Mouse (Mus musculus): ENCODE measurements around the gene Cadps2. TPM values are rescaled to one million over a fixed set of nuclear protein-coding genes. Genes with fewer than 3 reads are reported as not detected.

Gene Cadps2
- 1.5 and 3.6 TPM in 2 replicates for polyA plus RNA-seq (2012; rRNA removed; ENCODE audit: low replicate concordance)

DNA sequence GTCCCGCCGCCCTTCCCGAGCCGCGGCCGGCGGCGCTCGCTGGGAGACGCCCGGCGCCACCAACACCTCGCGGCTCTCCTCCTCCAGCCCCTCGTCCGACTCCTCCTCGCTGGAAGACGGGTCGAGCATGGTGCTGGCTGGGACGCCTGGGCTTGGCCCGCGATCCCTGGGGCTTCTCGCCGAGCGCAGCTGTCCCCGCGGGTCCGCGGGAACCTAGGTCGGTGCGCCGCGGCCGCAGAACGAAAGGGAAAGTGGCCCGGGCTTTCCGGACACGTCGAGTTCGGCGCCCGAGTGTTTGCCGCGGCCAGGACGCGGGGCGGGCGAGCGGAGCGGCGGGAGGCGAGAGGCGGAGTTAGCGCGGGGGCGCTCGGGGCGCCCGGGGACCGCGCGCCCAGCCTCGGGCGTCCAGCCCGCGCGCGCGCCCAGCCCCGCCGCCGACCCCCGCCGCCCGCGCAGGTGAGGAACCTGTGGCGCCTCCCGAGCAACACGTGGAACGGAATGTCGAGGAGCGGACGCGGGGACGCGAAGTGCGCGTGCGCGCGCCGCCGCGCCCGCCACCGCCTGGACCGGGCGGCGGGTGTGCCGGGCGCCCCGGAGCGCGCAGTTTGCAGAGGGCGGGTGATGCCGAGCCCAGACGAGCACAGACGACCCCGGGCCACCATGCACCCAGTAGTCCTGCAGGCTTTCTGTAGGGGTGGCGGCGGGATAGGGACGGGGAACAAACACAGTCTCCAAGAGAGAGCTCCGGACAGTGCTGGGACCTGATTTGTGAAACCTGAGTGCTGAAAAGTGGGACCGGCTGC, at the start of gene Cadps2:
Cadps2 (minus strand) TSS at position 413 of the 803 bp plus-strand sequence.

DNA sequence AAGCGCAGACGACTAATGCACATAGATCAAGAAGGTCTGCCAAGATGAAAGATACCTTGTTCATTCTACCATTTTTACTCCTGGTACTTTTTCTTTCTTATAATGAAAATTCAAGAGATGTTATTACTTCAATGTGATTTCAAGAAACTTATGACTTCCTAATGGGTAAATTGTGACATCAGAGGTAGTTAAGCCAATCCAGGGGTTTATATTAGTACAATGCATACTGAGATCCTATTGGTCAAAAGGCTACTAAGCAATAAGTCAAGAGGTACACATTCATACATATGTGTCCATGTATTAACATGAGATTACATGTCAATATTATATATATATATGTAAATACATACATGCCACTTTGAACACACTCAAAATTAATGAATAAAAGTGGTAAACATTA, 184.2 kb downstream of the Cadps2 start, which contains the start of gene Rnf148:
Rnf148 (minus strand) TSS at position 101 of the 400 bp plus-strand sequence.

DNA sequence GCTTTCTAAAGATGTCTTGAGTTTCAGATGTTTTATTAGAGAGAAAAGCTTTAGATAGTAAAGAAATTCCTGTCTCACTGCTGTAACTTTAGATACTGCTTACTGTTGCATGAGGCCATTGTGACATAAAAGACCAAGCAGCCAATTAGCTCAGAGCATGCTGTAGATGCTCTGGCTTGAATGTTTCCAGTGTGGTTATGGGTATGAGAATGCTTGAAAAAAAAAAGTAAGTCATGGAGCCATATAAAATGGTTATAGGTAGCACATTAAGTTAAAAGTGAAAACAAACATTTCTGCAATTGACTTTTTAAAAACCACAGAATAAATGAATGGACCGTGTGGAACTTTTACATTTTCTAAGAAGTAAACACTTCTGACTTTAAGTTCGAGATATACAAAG, 189.0 kb downstream of the Cadps2 start, which contains the start of gene Rnf133:
Rnf133 (minus strand) TSS at position 101 of the 400 bp plus-strand sequence.

DNA sequence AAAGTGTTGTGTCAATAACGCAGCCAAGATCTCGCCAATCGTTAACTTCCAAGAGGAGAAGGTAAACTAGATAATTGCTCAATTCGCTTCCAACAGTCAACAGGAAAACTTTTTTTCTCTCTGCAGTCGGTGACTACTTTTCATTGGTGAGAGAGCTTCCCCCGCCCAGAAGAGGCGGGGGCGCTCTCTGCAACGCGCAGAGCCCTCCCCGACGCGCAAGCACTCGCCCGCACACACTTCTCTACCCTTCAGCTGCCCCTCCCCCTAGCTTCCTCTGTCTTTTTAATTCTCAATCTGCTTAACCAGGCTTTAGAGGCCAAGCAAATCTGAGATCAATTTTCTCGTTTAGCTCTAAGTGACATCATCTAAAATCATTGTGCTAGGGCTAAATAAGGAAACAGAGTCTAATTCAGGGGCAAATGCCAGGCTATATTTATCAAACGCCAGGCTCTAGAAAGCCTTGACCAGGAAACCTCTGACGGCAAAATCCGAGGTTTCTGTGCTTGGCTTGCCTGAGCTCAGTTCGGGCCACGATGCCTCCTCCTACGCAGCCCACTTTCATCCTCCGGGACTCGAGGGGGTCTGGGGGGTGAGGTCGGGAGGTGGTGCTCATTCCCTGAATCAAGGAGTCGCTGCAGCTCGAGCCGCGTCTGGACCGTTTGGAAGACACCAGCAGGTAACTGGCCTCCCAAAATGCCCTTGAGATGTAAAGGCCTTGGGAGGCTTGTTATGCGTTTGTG, 590.7 kb downstream of the Cadps2 start, which contains the start of gene Fezf1:
Fezf1 (minus strand) TSS at position 50 of the 740 bp plus-strand sequence.

Other genes with a start within 250 kb of the Cadps2 start
- gene Rnf133, start 189.1 kb downstream of the Cadps2 start, polyA plus RNA-seq (2012; rRNA removed; ENCODE audit: low replicate concordance): not detected in 2 replicates
- not detected in 2 replicates for gene Rnf148, start 184.3 kb downstream of the Cadps2 start, polyA plus RNA-seq (2012; rRNA removed; ENCODE audit: low replicate concordance)
- gene Tas2r118, start 130.6 kb upstream of the Cadps2 start, polyA plus RNA-seq (2012; rRNA removed; ENCODE audit: low replicate concordance): not detected in 2 replicates